Mouse (Mus musculus): ENCODE measurements around the gene Tgfb1. TPM values are rescaled to one million over a fixed set of nuclear protein-coding genes. Genes with fewer than 3 reads are reported as not detected.

Tgfb1 gene
- total RNA-seq (2017), result 66.7 and 71.3 TPM in 2 replicates

DNA sequence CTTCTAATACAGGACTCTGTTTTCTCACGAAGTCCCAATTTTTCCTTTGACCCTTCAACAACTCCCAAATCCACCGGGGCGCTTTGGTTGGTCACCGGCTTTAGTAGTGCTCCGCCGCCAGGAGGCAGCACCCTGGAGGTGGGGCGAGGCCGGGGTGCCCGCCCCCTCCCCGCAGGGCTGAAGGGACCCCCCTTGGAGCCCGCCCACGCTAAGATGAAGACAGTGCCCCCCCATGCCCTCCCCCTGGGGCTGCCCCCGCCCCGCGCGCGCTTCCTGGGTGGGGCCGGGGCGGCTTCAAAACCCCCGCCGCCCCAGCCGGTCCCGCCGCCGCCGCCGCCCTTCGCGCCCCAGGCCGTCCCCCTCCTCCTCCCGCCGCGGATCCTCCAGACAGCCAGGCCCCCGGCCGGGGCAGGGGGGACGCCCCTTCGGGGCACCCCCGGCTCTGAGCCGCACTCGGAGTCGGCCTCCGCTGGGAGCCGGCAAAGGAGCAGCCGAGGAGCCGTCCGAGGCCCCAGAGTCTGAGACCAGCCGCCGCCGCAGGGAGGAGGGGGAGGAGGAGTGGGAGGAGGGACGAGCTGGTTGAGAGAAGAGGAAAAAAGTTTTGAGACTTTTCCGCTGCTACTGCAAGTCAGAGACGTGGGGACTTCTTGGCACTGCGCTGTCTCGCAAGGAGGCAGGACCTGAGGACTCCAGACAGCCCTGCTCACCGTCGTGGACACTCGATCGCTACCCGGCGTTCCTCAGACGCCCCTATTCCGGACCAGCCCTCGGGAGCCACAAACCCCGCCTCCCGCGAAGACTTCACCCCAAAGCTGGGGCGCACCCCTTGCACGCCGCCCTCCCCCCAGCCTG lies at the start of gene Tgfb1:
TSS of gene Tgfb1 (plus strand) at position 323 of the 852 bp plus-strand sequence.
- peak; percentile 31 for ATAC-seq (ENCODE audit: extremely low read depth, insufficient number of reproducible peaks, low FRiP score, poor library complexity, severe bottlenecking)

GRCm38 (mm10) chr7:25637099-25637498 lies 49.7 kb upstream of the Tgfb1 start:
- ATAC-seq (ENCODE audit: extremely low read depth, insufficient number of reproducible peaks, low FRiP score, poor library complexity, severe bottlenecking), result no peak

- ATAC-seq (ENCODE audit: extremely low read depth, insufficient number of reproducible peaks, low FRiP score, poor library complexity, severe bottlenecking), result no peak
Observed at GRCm38 (mm10) chr7:25639754-25640153, 47.0 kb upstream of the Tgfb1 start.

GRCm38 (mm10) chr7:25644136-25644535 lies 42.7 kb upstream of the Tgfb1 start:
- no peak for ATAC-seq (ENCODE audit: extremely low read depth, insufficient number of reproducible peaks, low FRiP score, poor library complexity, severe bottlenecking)

DNA sequence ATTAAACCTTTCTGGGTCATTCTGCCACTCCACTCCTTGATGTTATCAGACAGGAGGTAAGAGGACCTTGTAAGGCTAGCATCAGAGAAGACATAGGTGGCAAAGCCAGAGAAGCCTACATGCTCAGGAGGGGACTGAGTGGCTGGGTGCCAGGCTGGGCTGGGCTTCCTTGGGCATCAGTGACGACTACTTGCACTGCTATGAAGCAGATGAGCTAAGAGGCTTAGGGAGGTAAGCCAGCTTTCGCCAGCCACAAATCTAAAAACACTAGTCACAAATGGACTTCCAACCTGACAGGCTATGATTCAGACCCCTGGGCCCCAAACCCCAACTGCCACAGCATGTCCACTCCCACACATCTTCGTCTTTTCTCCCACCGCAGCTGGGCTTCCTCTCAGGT lies 42.2 kb upstream of the Tgfb1 start:
- no peak for ATAC-seq (ENCODE audit: extremely low read depth, insufficient number of reproducible peaks, low FRiP score, poor library complexity, severe bottlenecking)

- ATAC-seq (ENCODE audit: extremely low read depth, insufficient number of reproducible peaks, low FRiP score, poor library complexity, severe bottlenecking), result no peak
Observed at GRCm38 (mm10) chr7:25645074-25645473, 41.7 kb upstream of the Tgfb1 start.

DNA sequence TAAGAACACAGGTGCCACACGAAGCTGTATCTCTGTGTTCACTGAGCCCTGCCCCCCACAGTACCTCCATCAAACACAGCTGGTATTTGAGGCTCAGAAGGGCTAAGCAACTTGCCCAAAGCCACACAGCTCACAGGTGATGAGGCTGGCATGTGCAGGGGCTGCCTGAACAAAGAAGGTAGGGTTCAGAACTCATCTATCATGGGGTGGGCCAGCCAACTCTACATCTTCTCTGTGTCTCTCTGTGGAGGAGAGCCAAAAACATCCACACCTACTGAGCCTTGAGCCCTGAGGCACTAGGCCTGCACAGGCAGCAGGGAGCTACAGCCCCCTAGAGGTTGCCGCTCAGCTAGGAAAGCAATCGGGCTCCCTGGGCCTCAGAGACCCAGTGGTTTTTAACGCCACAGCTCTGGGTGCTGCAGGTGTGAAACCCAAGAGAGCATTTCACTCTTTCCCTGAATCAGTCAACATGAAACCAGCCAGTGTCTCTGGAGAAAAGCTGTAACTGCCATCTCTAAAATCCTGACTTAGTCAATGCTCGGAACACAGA lies 39.2 kb upstream of the Tgfb1 start:
- ATAC-seq (ENCODE audit: extremely low read depth, insufficient number of reproducible peaks, low FRiP score, poor library complexity, severe bottlenecking), result peak; percentile 58

DNA sequence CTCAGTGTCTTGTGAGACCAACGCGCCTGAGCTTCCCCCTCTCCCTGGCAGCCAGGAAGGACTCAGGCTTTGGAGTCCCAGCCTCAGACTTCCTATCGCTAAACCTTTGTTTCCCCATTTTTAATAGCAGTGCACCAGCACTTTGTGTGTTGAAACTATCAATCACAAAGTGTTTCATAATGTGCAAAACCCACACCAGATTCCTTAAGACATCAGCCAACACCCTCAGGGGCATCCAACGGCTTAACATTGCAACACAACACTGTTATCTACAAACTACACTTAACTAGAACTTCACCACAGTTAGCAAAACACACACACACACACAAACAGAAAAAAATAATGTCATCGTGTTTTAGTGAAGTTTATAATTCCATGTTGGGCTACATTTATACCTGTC lies 37.0 kb upstream of the Tgfb1 start:
- ATAC-seq (ENCODE audit: extremely low read depth, insufficient number of reproducible peaks, low FRiP score, poor library complexity, severe bottlenecking), result no peak

GRCm38 (mm10) chr7:25651281-25651680 lies 35.5 kb upstream of the Tgfb1 start:
- peak; percentile 77 for ATAC-seq (ENCODE audit: extremely low read depth, insufficient number of reproducible peaks, low FRiP score, poor library complexity, severe bottlenecking)

- no peak for ATAC-seq (ENCODE audit: extremely low read depth, insufficient number of reproducible peaks, low FRiP score, poor library complexity, severe bottlenecking)
Observed at GRCm38 (mm10) chr7:25652244-25652759, 34.5 kb upstream of the Tgfb1 start.

- no peak for ATAC-seq (ENCODE audit: extremely low read depth, insufficient number of reproducible peaks, low FRiP score, poor library complexity, severe bottlenecking)
Observed at GRCm38 (mm10) chr7:25655601-25656428, 31.0 kb upstream of the Tgfb1 start.

DNA sequence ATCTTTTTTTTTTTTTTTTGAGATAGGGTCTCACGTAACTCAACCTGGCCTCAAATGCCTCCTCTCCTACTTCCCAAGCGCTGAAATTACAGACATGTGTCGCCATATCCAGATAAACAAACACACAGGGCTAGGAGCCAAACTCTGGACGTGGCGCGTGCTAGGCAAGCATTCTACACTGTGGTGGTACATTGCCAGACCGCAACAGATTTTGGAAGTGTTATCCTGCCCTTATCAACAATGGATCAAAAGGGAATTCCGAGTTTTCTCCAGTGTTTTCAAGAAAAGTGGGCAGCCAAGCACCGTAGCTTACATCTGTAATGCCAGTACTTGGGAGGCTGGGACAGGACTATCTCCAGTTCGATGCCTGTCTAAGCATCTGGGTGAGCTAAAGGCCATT lies 29.0 kb upstream of the Tgfb1 start:
- ATAC-seq (ENCODE audit: extremely low read depth, insufficient number of reproducible peaks, low FRiP score, poor library complexity, severe bottlenecking), result no peak

GRCm38 (mm10) chr7:25658657-25659472 lies 27.9 kb upstream of the Tgfb1 start, which contains the start of the genes Bckdha and Exosc5:
TSS of gene Bckdha (minus strand) at chr7:25658981.
TSS of gene Exosc5 (plus strand) at chr7:25659164.
- peak; percentile 97 for ATAC-seq (ENCODE audit: extremely low read depth, insufficient number of reproducible peaks, low FRiP score, poor library complexity, severe bottlenecking)

GRCm38 (mm10) chr7:25666381-25666780 lies 20.4 kb upstream of the Tgfb1 start:
- ATAC-seq (ENCODE audit: extremely low read depth, insufficient number of reproducible peaks, low FRiP score, poor library complexity, severe bottlenecking), result no peak

DNA sequence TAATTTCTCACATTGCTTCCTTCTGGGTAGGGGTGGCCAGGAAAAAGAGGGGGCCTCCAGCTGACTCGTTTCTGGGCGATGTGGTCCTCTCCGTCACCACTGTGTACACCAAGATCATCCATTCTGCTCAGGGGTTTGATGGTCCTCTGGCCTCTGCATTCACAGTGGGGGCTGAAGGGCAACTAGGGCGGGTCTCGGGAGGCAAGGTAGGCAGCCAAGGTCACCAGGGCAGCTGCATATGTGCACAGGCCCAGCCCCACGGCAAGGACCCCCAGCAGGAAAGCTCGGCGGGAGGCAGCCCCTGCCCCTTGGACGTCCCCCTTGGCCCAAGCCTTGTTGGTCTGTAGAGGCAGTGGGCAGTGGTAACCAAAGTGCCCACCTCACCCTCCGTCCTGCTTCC lies 17.6 kb upstream of the Tgfb1 start:
- ATAC-seq (ENCODE audit: extremely low read depth, insufficient number of reproducible peaks, low FRiP score, poor library complexity, severe bottlenecking), result no peak

GRCm38 (mm10) chr7:25669631-25670030 lies 17.2 kb upstream of the Tgfb1 start:
- ATAC-seq (ENCODE audit: extremely low read depth, insufficient number of reproducible peaks, low FRiP score, poor library complexity, severe bottlenecking), result no peak

GRCm38 (mm10) chr7:25670096-25670495 lies 16.7 kb upstream of the Tgfb1 start:
- no peak for ATAC-seq (ENCODE audit: extremely low read depth, insufficient number of reproducible peaks, low FRiP score, poor library complexity, severe bottlenecking)

DNA sequence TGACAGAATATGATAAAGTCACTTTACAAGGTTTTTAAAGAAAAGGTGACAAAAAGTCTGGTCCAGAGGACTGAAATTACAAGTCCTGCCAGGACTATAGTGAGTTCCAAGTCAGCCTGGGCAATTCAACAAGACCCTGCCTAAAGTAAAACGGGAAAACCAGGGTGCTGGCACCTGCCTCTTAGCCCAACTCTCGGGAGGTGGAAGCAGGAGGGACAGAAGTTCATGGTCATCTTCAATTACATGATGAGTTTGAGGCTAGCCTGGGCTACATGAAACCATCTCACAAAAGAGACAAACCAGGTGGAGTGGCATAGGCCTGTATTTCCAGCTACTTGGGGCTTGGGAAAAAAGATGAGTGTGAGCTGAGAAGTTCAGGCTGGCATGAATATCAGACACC lies 15.1 kb upstream of the Tgfb1 start:
- no peak for ATAC-seq (ENCODE audit: extremely low read depth, insufficient number of reproducible peaks, low FRiP score, poor library complexity, severe bottlenecking)

DNA sequence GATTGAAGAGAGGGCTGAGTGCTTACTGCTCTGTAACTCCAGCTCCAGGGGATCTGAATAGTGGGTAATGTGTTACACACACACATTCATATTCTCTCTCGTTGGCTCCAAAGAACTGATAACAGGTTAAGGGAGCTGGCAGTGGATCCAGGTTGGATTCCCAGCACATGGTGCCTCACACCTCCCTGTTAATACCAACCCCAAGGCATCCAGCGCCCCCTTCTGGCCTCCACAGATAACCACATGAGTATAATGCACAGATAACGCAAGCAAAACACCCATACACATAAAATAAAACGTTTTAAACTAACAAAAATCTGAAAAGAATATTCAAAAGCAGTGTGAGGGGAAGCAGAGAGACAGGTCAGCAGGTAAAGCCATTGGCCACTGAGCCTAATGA lies 14.4 kb upstream of the Tgfb1 start:
- ATAC-seq (ENCODE audit: extremely low read depth, insufficient number of reproducible peaks, low FRiP score, poor library complexity, severe bottlenecking), result no peak
